Mouse (Mus musculus) forebrain, embryonic 16.5 days (tissue): ENCODE results near the gene Mlx. TPM values are rescaled to one million over a fixed set of nuclear protein-coding genes. Genes with fewer than 3 reads are reported as not detected.

Experiments
- ATAC-seq: fragments of 200-750 bp; cut with Nextera tagmentation; 2 replicates; pipeline ENCODE4 v1.8.0; 2017; ENCODE audit warnings: mild to moderate bottlenecking, moderate library complexity
- H3K27ac ChIP-seq: fragments of 300-500 bp; sonication (generic); 2 replicates; pipeline ENCODE4 v1.5.1; 2014; ENCODE audit warnings: low read length, control low read depth
- H3K27me3 ChIP-seq: fragments of 300-500 bp; sonication (generic); replicated peaks from 2 replicates; pipeline ENCODE4 v1.6.1; 2014; ENCODE audit warnings: low read length; ENCODE audit not compliant: control insufficient read depth, insufficient read depth
- H3K36me3 ChIP-seq: fragments of 300-500 bp; sonication (generic); 2 replicates; pipeline ENCODE4 v1.6.1; 2014; ENCODE audit not compliant: control insufficient read depth, insufficient read depth
- H3K4me1 ChIP-seq: fragments of 300-500 bp; sonication (generic); replicated peaks from 2 replicates; pipeline ENCODE4 v1.6.1; 2014; ENCODE audit warnings: low read length; ENCODE audit not compliant: control insufficient read depth, insufficient read depth
- H3K4me2 ChIP-seq: fragments of 300-500 bp; sonication (generic); 2 replicates; pipeline ENCODE4 v1.6.1; 2014; ENCODE audit warnings: mild to moderate bottlenecking, low read length, control low read depth
- H3K4me3 ChIP-seq: fragments of 300-500 bp; sonication (generic); replicated peaks from 2 replicates; pipeline ENCODE4 v1.5.1; 2014; ENCODE audit warnings: mild to moderate bottlenecking, low read length, control low read depth
- H3K9ac ChIP-seq: fragments of 300-500 bp; sonication (generic); replicated peaks from 2 replicates; pipeline ENCODE4 v1.6.1; 2014; ENCODE audit warnings: low read depth, low read length, control low read depth
- H3K9me3 ChIP-seq: fragments of 300-500 bp; sonication (generic); 2 replicates; pipeline ENCODE4 v1.6.1; 2016; ENCODE audit warnings: low read length; ENCODE audit not compliant: control insufficient read depth
- WGBS: fragments of 180-500 bp; shearing (Covaris S2); extraction: QIAGEN DNeasy Blood & Tissue Kit; methylation state at CpG from one replicate; pipeline ENCODE4 v1.1.7; 2014; 5-methylcytosine and 5-hydroxymethylcytosine counted together
- polyA plus RNA-seq: library from polyadenylated mRNA; unstranded; fragments of >200 nt; fragmentation: Nextera tagmentation; extraction: Ambion mirVana; gene quantifications from 2 replicates; pipeline ENCODE4 v1.2.1, GENCODE M21; 2015

Mlx gene
- polyA plus RNA-seq, 1 experiment from 2014 or later: 94.6 TPM

- no peak overlapping the region for H3K4me3 ChIP-seq
- no peak overlapping the region for H3K4me2 ChIP-seq
- H3K9me3 ChIP-seq: no peaks in the 10 kb centered on the region
- H3K4me1 ChIP-seq: peaks cover 18% of the 10 kb centered on the region
- no peak overlapping the region for H3K27ac ChIP-seq
- no peak overlapping the region for H3K9ac ChIP-seq
- H3K27me3 ChIP-seq: no peaks in the 10 kb centered on the region
- ATAC-seq: no peak
- WGBS: 75% methylated on average over 14 of the region's 14 CpGs
- no peaks in the 10 kb centered on the region for H3K36me3 ChIP-seq
Observed at GRCm38 (mm10) chr11:101071810-101072428, 15.2 kb upstream of the Mlx start.

- H3K9ac ChIP-seq: no peak within 1 kb of the TSS
- no peaks in the 10 kb centered on the region for H3K36me3 ChIP-seq
- peaks cover 7% of the 10 kb centered on the region for H3K4me1 ChIP-seq
- H3K4me2 ChIP-seq: no peak within 1 kb of the TSS
- no peak for ATAC-seq
- H3K4me3 ChIP-seq: no peak within 1 kb of the TSS
- no peak within 1 kb of the TSS for H3K27ac ChIP-seq
- 69% methylated on average over 9 of the region's 9 CpGs for WGBS
- H3K9me3 ChIP-seq: no peaks in the 10 kb centered on the region
- H3K27me3 ChIP-seq: peaks cover 40% of the 10 kb centered on the region
Observed at GRCm38 (mm10) chr11:101078121-101078520, 9.0 kb upstream of the Mlx start, which contains the start of gene Hsd17b1. Gene Hsd17b1, plus strand, starts transcription at chr11:101078411.

GRCm38 (mm10) chr11:101079746-101080145 is 7.3 kb upstream of the Mlx start:
- H3K9ac ChIP-seq: no peak overlapping the region
- H3K4me3 ChIP-seq: no peak overlapping the region
- no peak for ATAC-seq
- H3K27me3 ChIP-seq: peaks cover 40% of the 10 kb centered on the region
- WGBS: 1% methylated on average over 27 of the region's 27 CpGs
- H3K4me1 ChIP-seq: peaks cover 16% of the 10 kb centered on the region
- no peak overlapping the region for H3K4me2 ChIP-seq
- H3K27ac ChIP-seq: no peak overlapping the region
- no peaks in the 10 kb centered on the region for H3K36me3 ChIP-seq
- no peaks in the 10 kb centered on the region for H3K9me3 ChIP-seq

- ATAC-seq: no peak
Observed at GRCm38 (mm10) chr11:101080421-101080820, 6.7 kb upstream of the Mlx start.

GRCm38 (mm10) chr11:101081659-101082058 is 5.4 kb upstream of the Mlx start:
- peak overlapping the region; percentile 94 for H3K9ac ChIP-seq
- H3K36me3 ChIP-seq: no peaks in the 10 kb centered on the region
- peak overlapping the region; percentile 100 for H3K4me2 ChIP-seq
- ATAC-seq: no peak
- WGBS: 4% methylated on average over 10 of the region's 10 CpGs
- no peaks in the 10 kb centered on the region for H3K9me3 ChIP-seq
- H3K4me1 ChIP-seq: peaks cover 24% of the 10 kb centered on the region
- peak overlapping the region; percentile 94 for H3K27ac ChIP-seq
- peak overlapping the region; percentile 91 for H3K4me3 ChIP-seq
- peaks cover 40% of the 10 kb centered on the region for H3K27me3 ChIP-seq

More at GRCm38 (mm10) chr11:101080421-101080820, 6.7 kb upstream of the Mlx start:
- no peak overlapping the region for H3K4me3 ChIP-seq
- no peak overlapping the region for H3K4me2 ChIP-seq
- no peak overlapping the region for H3K9ac ChIP-seq
- H3K27ac ChIP-seq: no peak overlapping the region
- peaks cover 16% of the 10 kb centered on the region for H3K4me1 ChIP-seq
- H3K9me3 ChIP-seq: no peaks in the 10 kb centered on the region
- 60% methylated on average over 5 of the region's 5 CpGs for WGBS
- H3K36me3 ChIP-seq: no peaks in the 10 kb centered on the region
- peaks cover 40% of the 10 kb centered on the region for H3K27me3 ChIP-seq

- Histone ChIP-seq H3K9ac (peak within 1 kb of the TSS; percentile 94), H3K9me3 (no peaks in the 10 kb centered on the region), H3K27ac (peak within 1 kb of the TSS; percentile 94), H3K4me3 (peak within 1 kb of the TSS; percentile 91), H3K27me3 (peaks cover 36% of the 10 kb centered on the region), H3K36me3 (no peaks in the 10 kb centered on the region), H3K4me1 (peaks cover 26% of the 10 kb centered on the region), H3K4me2 (peak within 1 kb of the TSS; percentile 100)
- under 1% methylated on average over 51 of the region's 51 CpGs for WGBS
- peak; percentile 93 for ATAC-seq
Observed at GRCm38 (mm10) chr11:101082208-101083082, 4.6 kb upstream of the Mlx start, which contains the start of gene Coasy. Gene Coasy, plus strand, starts transcription at chr11:101082565.

- Histone ChIP-seq H3K9ac (peak overlapping the region; percentile 94), H3K4me3 (peak overlapping the region; percentile 91), H3K36me3 (no peaks in the 10 kb centered on the region), H3K27ac (peak overlapping the region; percentile 94), H3K27me3 (peaks cover 29% of the 10 kb centered on the region), H3K4me1 (peaks cover 33% of the 10 kb centered on the region), H3K9me3 (no peaks in the 10 kb centered on the region), H3K4me2 (peak overlapping the region; percentile 100)
- 30% methylated on average over 19 of the region's 19 CpGs for WGBS
- no peak for ATAC-seq
Observed at GRCm38 (mm10) chr11:101083083-101083697, 3.9 kb upstream of the Mlx start.

- Histone ChIP-seq H3K9me3 (no peaks in the 10 kb centered on the region), H3K27ac (no peak overlapping the region), H3K9ac (no peak overlapping the region), H3K4me1 (peaks cover 38% of the 10 kb centered on the region), H3K27me3 (peaks cover 18% of the 10 kb centered on the region), H3K4me2 (no peak overlapping the region), H3K4me3 (no peak overlapping the region), H3K36me3 (no peaks in the 10 kb centered on the region; the same call in 1 of the 2 replicates)
- no peak for ATAC-seq
- WGBS: 85% methylated on average over 14 of the region's 14 CpGs
Observed at GRCm38 (mm10) chr11:101084246-101084645, 2.8 kb upstream of the Mlx start.

- no peaks in the 10 kb centered on the region for H3K9me3 ChIP-seq
- no peak overlapping the region for H3K27ac ChIP-seq
- peaks cover 4% of the 10 kb centered on the region; the same call in 1 of the 2 replicates for H3K36me3 ChIP-seq
- H3K4me2 ChIP-seq: no peak overlapping the region
- H3K4me3 ChIP-seq: no peak overlapping the region
- 90% methylated on average over 12 of the region's 12 CpGs for WGBS
- ATAC-seq: no peak
- peaks cover 38% of the 10 kb centered on the region for H3K4me1 ChIP-seq
- H3K9ac ChIP-seq: no peak overlapping the region
- peaks cover 13% of the 10 kb centered on the region for H3K27me3 ChIP-seq
Observed at GRCm38 (mm10) chr11:101084811-101085210, 2.3 kb upstream of the Mlx start.
